Mouse (Mus musculus): ENCODE measurements at regions not wholly inside any gene's neighbourhood (a gene's known extent, or its start where the extent isn't known, plus 50 kb on each side); places are given as distances from the start of the nearest gene placed in this dataset.

- Histone ChIP-seq H3K9ac (ENCODE audit: control insufficient read depth, low read depth, low read length, poor library complexity, severe bottlenecking) (no peak overlapping the region), H3K79me2 (ENCODE audit: control insufficient read depth, insufficient read depth, low read length, poor library complexity) (no peaks in the 10 kb centered on the region), H3K27me3 (ENCODE audit: control insufficient read depth in 1 of 2, insufficient read depth in 2 of 2, low read length in 2 of 2) (no peaks in the 10 kb centered on the region), H3K36me3 (ENCODE audit: control insufficient read depth in 1 of 2, insufficient read depth in 2 of 2, low read length in 2 of 2) (no peaks in the 10 kb centered on the region), H3K27ac (ENCODE audit: control insufficient read depth, low read depth, low read length) (no peak overlapping the region), H3K4me3 (ENCODE audit: control insufficient read depth in 1 of 2, insufficient read depth in 1 of 2, low read depth in 2 of 2, low read length in 2 of 2) (no peak overlapping the region), H3K9me3 (replicated peaks; ENCODE audit: insufficient read depth, low read length) (no peaks in the 10 kb centered on the region), H3K4me1 (ENCODE audit: control insufficient read depth in 1 of 2, insufficient read depth in 2 of 2, low read length in 2 of 2) (no peaks in the 10 kb centered on the region)
- no peak for DNase-seq (ENCODE audit: low read depth, low spot score)
- TF ChIP-seq NELFE (IDR thresholded peaks at IDR 0.05; ENCODE audit: low read depth, low read length) (no peak), ZMIZ1 (IDR thresholded peaks at IDR 0.05; ENCODE audit: low read depth, low read length) (no peak), UBTF (IDR thresholded peaks at IDR 0.05; ENCODE audit: borderline replicate concordance, insufficient read depth, low read depth, low read length) (no peak), ELF1 (IDR thresholded peaks at IDR 0.05; ENCODE audit: low read depth, low read length) (no peak), E2F4 (IDR thresholded peaks at IDR 0.05; ENCODE audit: borderline replicate concordance, low read depth, low read length) (no peak), HCFC1 (IDR thresholded peaks at IDR 0.05; ENCODE audit: low read depth, low read length) (no peak), SMC3 (IDR thresholded peaks at IDR 0.05; ENCODE audit: low read depth, low read length) (no peak), NRF1 (IDR thresholded peaks at IDR 0.05; ENCODE audit: insufficient read depth, low read depth, low read length, poor library complexity, severe bottlenecking) (no peak), TAL1 (IDR thresholded peaks at IDR 0.05; ENCODE audit: low read length) (no peak), CTCF (IDR thresholded peaks at IDR 0.05 in 2 of 3, conservative IDR thresholded peaks at IDR 0.05 in 1 of 3; ENCODE audit: control insufficient read depth in 1 of 3, insufficient read depth in 1 of 3, low read depth in 2 of 3, low read length in 3 of 3, poor library complexity in 1 of 3, severe bottlenecking in 1 of 3) (no peak), USF2 (IDR thresholded peaks at IDR 0.05; ENCODE audit: borderline replicate concordance in 1 of 2, insufficient read depth in 1 of 2, low read depth in 1 of 2, low read length in 2 of 2) (no peak)
Observed at GRCm38 (mm10) chr4:81508776-81509175, 66.2 kb upstream of the Mpdz start.

GRCm38 (mm10) chr4:81506841-81507240 lies 64.2 kb upstream of the Mpdz start:
- Histone ChIP-seq H3K79me2 (ENCODE audit: control insufficient read depth, insufficient read depth, low read length, poor library complexity) (no peaks in the 10 kb centered on the region), H3K4me3 (ENCODE audit: control insufficient read depth in 1 of 2, insufficient read depth in 1 of 2, low read depth in 2 of 2, low read length in 2 of 2) (no peak overlapping the region), H3K27ac (ENCODE audit: control insufficient read depth, low read depth, low read length) (no peak overlapping the region), H3K9me3 (replicated peaks; ENCODE audit: insufficient read depth, low read length) (no peaks in the 10 kb centered on the region), H3K36me3 (ENCODE audit: control insufficient read depth in 1 of 2, insufficient read depth in 2 of 2, low read length in 2 of 2) (no peaks in the 10 kb centered on the region), H3K4me1 (ENCODE audit: control insufficient read depth in 1 of 2, insufficient read depth in 2 of 2, low read length in 2 of 2) (no peaks in the 10 kb centered on the region), H3K9ac (ENCODE audit: control insufficient read depth, low read depth, low read length, poor library complexity, severe bottlenecking) (no peak overlapping the region), H3K27me3 (ENCODE audit: control insufficient read depth in 1 of 2, insufficient read depth in 2 of 2, low read length in 2 of 2) (no peaks in the 10 kb centered on the region)
- DNase-seq (ENCODE audit: low read depth, low spot score), result no peak
- TF ChIP-seq CHD1 (IDR thresholded peaks at IDR 0.05; ENCODE audit: low read depth, low read length) (no peak), ZMIZ1 (IDR thresholded peaks at IDR 0.05; ENCODE audit: low read depth, low read length) (no peak), EP300 (IDR thresholded peaks at IDR 0.05; ENCODE audit: low read depth in 1 of 2, low read length in 2 of 2) (no peak), E2F4 (IDR thresholded peaks at IDR 0.05; ENCODE audit: borderline replicate concordance, low read depth, low read length) (no peak), USF1 (IDR thresholded peaks at IDR 0.05; ENCODE audit: low read depth, low read length) (no peak), SIN3A (IDR thresholded peaks at IDR 0.05; ENCODE audit: low read length) (no peak), CHD2 (IDR thresholded peaks at IDR 0.05; ENCODE audit: low read length) (no peak), JUND (IDR thresholded peaks at IDR 0.05; ENCODE audit: low read depth, low read length) (no peak), USF2 (IDR thresholded peaks at IDR 0.05; ENCODE audit: borderline replicate concordance in 1 of 2, insufficient read depth in 1 of 2, low read depth in 1 of 2, low read length in 2 of 2) (no peak), MAX (IDR thresholded peaks at IDR 0.05; ENCODE audit: low read length) (no peak), UBTF (IDR thresholded peaks at IDR 0.05; ENCODE audit: borderline replicate concordance, insufficient read depth, low read depth, low read length) (no peak), TBP (IDR thresholded peaks at IDR 0.05; ENCODE audit: low read depth, low read length) (no peak), MYB (IDR thresholded peaks at IDR 0.05; ENCODE audit: low read depth, low read length) (no peak), RAD21 (IDR thresholded peaks at IDR 0.05; ENCODE audit: low read depth, low read length) (no peak), NRF1 (IDR thresholded peaks at IDR 0.05; ENCODE audit: insufficient read depth, low read depth, low read length, poor library complexity, severe bottlenecking) (no peak), BHLHE40 (IDR thresholded peaks at IDR 0.05; ENCODE audit: borderline replicate concordance, low read depth, low read length) (no peak), ELF1 (IDR thresholded peaks at IDR 0.05; ENCODE audit: low read depth, low read length) (no peak), RCOR1 (IDR thresholded peaks at IDR 0.05; ENCODE audit: low read depth, low read length) (no peak), TCF12 (IDR thresholded peaks at IDR 0.05; ENCODE audit: low read depth, low read length) (no peak), NELFE (IDR thresholded peaks at IDR 0.05; ENCODE audit: low read depth, low read length) (no peak)

Measured in MEL (cell line).